Mouse (Mus musculus) embryonic facial prominence, embryonic 10.5 days (tissue): ENCODE results near the gene Rnf208. TPM values are rescaled to one million over a fixed set of nuclear protein-coding genes. Genes with fewer than 3 reads are reported as not detected.
A peak's percentile ranks its signal among the peaks of the same experiment; 100 is the strongest.

Experiments used
- DNase-seq: peaks from one replicate; pipeline ENCODE4 v3.0.0-alpha.2; 2017; ENCODE audit warnings: low spot score
- H3K27ac ChIP-seq: fragments of 300-500 bp; sonication (generic); replicated peaks from 2 replicates; pipeline ENCODE4 v1.5.1; 2016; ENCODE audit warnings: mild to moderate bottlenecking
- H3K27me3 ChIP-seq: fragments of 300-500 bp; sonication (generic); replicated peaks from 2 replicates; pipeline ENCODE4 v1.6.1; 2016; ENCODE audit warnings: low read depth, mild to moderate bottlenecking; ENCODE audit not compliant: poor library complexity, severe bottlenecking
- H3K36me3 ChIP-seq: fragments of 300-500 bp; sonication (generic); replicated peaks from 2 replicates; pipeline ENCODE4 v1.6.1; 2016; ENCODE audit warnings: mild to moderate bottlenecking, moderate library complexity
- H3K4me1 ChIP-seq: fragments of 300-500 bp; sonication (generic); 2 replicates; pipeline ENCODE4 v1.6.1; 2016
- H3K4me3 ChIP-seq: fragments of 300-500 bp; sonication (generic); 2 replicates; pipeline ENCODE4 v1.5.1; 2016; ENCODE audit warnings: mild to moderate bottlenecking, moderate library complexity
- H3K9me3 ChIP-seq: fragments of 300-500 bp; sonication (generic); 2 replicates; pipeline ENCODE4 v1.6.1; 2016; ENCODE audit warnings: mild to moderate bottlenecking
- WGBS: fragments of 180-500 bp; shearing (Covaris S2); methylation state at CpG from one replicate; pipeline ENCODE4 v1.1.7; 2016; 5-methylcytosine and 5-hydroxymethylcytosine counted together
- polyA plus RNA-seq: library from polyadenylated mRNA; unstranded; fragments of >200 nt; fragmentation: Nextera tagmentation; extraction: Ambion mirVana; gene quantifications from 2 replicates; pipeline ENCODE4 v1.2.1, GENCODE M21; 2016

Gene Rnf208
- polyA plus RNA-seq, result 15.1 and 16.4 TPM in 2 replicates

DNA sequence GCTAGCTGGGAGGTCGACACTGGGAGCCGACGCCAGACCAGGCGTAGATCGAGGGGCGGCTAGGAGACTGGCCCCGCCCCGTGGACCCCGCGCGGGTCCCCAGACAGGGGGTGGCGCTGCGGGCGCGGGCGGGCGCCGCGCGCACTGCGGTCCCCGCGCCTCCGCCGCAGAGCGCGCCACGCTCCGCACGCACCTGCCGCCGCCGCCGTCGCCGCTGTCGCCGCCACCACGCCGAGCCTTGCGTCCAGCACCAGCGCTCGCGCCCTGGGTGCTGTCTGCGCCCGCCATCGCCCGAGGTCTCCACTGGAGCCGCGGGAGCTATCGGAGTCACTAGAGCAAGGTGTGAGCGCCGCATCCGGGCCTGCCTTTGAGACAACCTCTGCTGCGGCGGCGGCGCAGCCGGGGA lies at the start of gene Rnf208, which contains the start of gene Cysrt1:
Rnf208 (plus strand) TSS at position 155 of the 406 bp plus-strand sequence.
Cysrt1 (minus strand) TSS at position 352 of the 406 bp plus-strand sequence.
- peaks cover 23% of the 10 kb centered on the region for H3K36me3 ChIP-seq
- 1% methylated on average over 59 of the region's 59 CpGs for WGBS
- DNase-seq, result peak; percentile 49
- peaks cover 33% of the 10 kb centered on the region for H3K4me1 ChIP-seq
- H3K9me3 ChIP-seq, result no peaks in the 10 kb centered on the region
- peaks cover 48% of the 10 kb centered on the region for H3K27me3 ChIP-seq
- peak within 1 kb of the TSS; percentile 72 for H3K27ac ChIP-seq
- peak within 1 kb of the TSS; percentile 69 for H3K4me3 ChIP-seq

DNA sequence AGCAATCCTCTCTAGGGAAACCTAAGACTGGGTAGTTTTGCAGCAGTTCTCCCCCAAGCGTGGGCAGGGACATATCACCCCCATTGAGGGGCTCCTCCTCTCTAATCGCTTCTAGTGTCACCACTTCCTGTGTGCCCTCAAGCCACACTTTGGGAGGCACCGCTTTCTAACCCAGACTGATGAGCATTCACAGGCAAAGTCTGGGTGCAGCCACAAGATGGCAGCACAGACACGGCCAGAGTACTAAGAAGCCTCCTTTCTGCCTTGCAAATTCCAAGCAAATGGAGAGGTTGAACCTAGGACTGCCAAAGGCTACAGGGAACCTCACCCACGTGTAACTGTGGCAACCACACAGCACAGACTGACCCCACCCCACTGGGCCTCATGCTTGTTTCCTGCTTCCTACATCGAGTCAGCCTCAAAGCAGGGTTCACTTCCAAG lies 48.7 kb upstream of the Rnf208 start:
- no peak overlapping the region for H3K27ac ChIP-seq
- H3K36me3 ChIP-seq, result peaks cover 7% of the 10 kb centered on the region; the same call in 1 of the 2 replicates
- peak overlapping the region; percentile 6; the same call in 1 of the 2 replicates for H3K4me3 ChIP-seq
- H3K9me3 ChIP-seq, result no peaks in the 10 kb centered on the region
- DNase-seq, result peak; percentile 85
- peaks cover 32% of the 10 kb centered on the region for H3K4me1 ChIP-seq
- 2% methylated on average over 6 of the region's 6 CpGs for WGBS
- H3K27me3 ChIP-seq, result peaks cover 41% of the 10 kb centered on the region

DNA sequence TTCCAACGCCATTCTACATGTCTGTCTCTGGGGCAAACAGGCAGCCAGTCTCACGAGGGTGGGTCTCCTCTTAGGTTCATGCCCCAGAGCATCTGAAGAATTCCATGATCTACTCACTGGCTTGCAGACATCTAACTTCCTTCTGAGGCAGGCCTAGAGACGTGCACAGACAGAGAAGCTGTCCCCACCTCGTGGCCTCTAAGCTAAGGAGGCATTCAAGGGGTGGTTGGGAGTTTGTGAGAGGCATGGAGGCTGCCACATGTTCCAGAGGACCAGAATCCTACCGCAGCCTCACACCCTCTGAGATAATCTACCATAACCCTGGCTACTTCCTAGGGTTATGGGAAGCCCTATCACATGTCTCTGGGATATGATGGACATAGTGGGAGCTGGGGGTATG lies 48.0 kb upstream of the Rnf208 start:
- Histone ChIP-seq H3K36me3 (peaks cover 13% of the 10 kb centered on the region), H3K4me3 (no peak overlapping the region), H3K27me3 (peaks cover 41% of the 10 kb centered on the region), H3K4me1 (peaks cover 32% of the 10 kb centered on the region), H3K27ac (no peak overlapping the region), H3K9me3 (no peaks in the 10 kb centered on the region)
- WGBS, result 75% methylated on average over 5 of the region's 5 CpGs
- DNase-seq, result no peak

GRCm38 (mm10) chr2:25194486-25195171 lies 47.4 kb upstream of the Rnf208 start:
- Histone ChIP-seq H3K9me3 (no peaks in the 10 kb centered on the region), H3K36me3 (peaks cover 20% of the 10 kb centered on the region), H3K4me3 (peak overlapping the region; percentile 47; the same call in 1 of the 2 replicates), H3K27me3 (peaks cover 41% of the 10 kb centered on the region), H3K27ac (no peak overlapping the region), H3K4me1 (peaks cover 32% of the 10 kb centered on the region)
- WGBS, result 83% methylated on average over 17 of the region's 17 CpGs
- DNase-seq, result no peak

- 21% methylated on average over 55 of the region's 55 CpGs for WGBS
- DNase-seq, result no peak
- H3K36me3 ChIP-seq, result peaks cover 28% of the 10 kb centered on the region
- peaks cover 41% of the 10 kb centered on the region for H3K27me3 ChIP-seq
- peak overlapping the region; percentile 47 for H3K4me3 ChIP-seq
- peaks cover 32% of the 10 kb centered on the region for H3K4me1 ChIP-seq
- no peaks in the 10 kb centered on the region for H3K9me3 ChIP-seq
- no peak overlapping the region for H3K27ac ChIP-seq
These were observed 46.6 kb upstream of the Rnf208 start for GRCm38 (mm10) chr2:25195211-25196156.

- 8% methylated on average over 8 of the region's 8 CpGs for WGBS
- DNase-seq, result peak; percentile 48
- peak within 1 kb of the TSS; percentile 47 for H3K4me3 ChIP-seq
- peaks cover 32% of the 10 kb centered on the region for H3K4me1 ChIP-seq
- H3K9me3 ChIP-seq, result no peaks in the 10 kb centered on the region
- H3K27me3 ChIP-seq, result peaks cover 41% of the 10 kb centered on the region
- no peak within 1 kb of the TSS for H3K27ac ChIP-seq
- H3K36me3 ChIP-seq, result peaks cover 37% of the 10 kb centered on the region
These were observed 45.7 kb upstream of the Rnf208 start, which contains the start of gene Tor4a for GRCm38 (mm10) chr2:25196172-25196954. Gene Tor4a, minus strand, starts transcription at chr2:25196886.

DNA sequence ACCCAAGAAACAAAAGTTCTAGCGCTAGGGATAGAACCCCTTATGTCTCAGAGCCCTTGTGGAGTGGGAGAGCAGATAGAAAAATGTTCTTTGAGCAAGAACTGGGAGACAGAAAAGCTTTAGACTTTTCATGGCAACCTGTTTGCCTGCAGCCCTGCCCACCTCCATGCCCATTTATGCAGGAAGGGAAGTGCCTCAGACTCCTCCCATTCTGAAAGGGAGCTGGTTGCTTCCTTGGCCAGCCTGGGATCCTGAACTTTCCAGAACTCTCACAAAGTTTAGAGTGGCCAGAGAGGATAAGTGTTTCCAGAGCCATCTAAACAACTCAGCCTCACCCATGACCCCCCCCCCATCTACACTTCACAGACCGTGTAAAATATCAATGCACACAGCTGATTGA lies 44.9 kb upstream of the Rnf208 start:
- peaks cover 41% of the 10 kb centered on the region for H3K27me3 ChIP-seq
- H3K27ac ChIP-seq, result no peak overlapping the region
- 22% methylated on average over 2 of the region's 2 CpGs for WGBS
- H3K36me3 ChIP-seq, result peaks cover 45% of the 10 kb centered on the region
- no peak for DNase-seq
- H3K4me3 ChIP-seq, result no peak overlapping the region
- H3K4me1 ChIP-seq, result peaks cover 32% of the 10 kb centered on the region
- no peaks in the 10 kb centered on the region for H3K9me3 ChIP-seq

DNA sequence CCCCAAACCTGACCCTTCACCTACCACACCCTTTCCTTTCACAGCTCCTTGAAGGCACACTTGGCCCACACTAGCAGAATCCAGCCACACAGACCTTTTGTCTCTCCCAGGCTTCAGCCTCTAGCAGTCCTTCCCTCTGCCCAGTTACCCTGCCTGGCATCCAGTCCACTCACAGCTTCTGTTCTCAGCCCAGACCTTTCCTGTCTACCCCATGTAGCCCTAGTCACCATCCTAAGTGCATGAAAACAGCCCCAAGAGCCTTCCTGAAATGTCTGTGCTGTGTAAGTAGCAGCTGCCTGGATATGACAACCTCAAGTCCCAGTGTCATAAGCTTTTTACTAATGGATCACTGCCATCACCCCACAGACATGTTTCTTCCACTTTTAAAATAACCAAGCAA lies 44.1 kb upstream of the Rnf208 start:
- Histone ChIP-seq H3K9me3 (no peaks in the 10 kb centered on the region), H3K36me3 (peaks cover 53% of the 10 kb centered on the region), H3K4me1 (peaks cover 32% of the 10 kb centered on the region), H3K27ac (no peak overlapping the region), H3K4me3 (no peak overlapping the region), H3K27me3 (peaks cover 41% of the 10 kb centered on the region)
- no peak for DNase-seq

DNA sequence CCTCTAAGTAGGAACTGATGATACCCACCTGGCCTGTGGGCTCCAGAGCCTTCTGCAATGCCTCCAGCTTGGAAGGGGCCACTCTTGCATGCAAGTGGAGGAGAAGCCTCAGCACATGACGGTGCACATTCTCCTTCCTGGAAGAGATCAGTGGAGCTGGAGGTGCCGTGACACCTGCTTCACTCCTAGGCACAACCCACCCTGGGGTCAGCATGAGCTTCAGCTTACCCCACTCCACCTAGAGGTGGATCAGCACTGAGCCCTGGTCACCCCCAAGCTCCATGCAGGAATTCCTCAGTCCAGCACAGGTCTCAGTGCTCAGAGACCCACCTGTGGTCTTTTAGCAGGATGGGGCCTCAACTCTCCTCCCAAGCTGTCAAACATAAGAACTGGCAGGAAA lies 41.4 kb upstream of the Rnf208 start:
- H3K27me3 ChIP-seq, result peaks cover 19% of the 10 kb centered on the region
- peaks cover 17% of the 10 kb centered on the region for H3K4me1 ChIP-seq
- no peaks in the 10 kb centered on the region for H3K9me3 ChIP-seq
- H3K36me3 ChIP-seq, result peaks cover 80% of the 10 kb centered on the region
- H3K27ac ChIP-seq, result no peak overlapping the region
- DNase-seq, result no peak
- 94% methylated on average over 2 of the region's 2 CpGs for WGBS
- H3K4me3 ChIP-seq, result no peak overlapping the region

DNA sequence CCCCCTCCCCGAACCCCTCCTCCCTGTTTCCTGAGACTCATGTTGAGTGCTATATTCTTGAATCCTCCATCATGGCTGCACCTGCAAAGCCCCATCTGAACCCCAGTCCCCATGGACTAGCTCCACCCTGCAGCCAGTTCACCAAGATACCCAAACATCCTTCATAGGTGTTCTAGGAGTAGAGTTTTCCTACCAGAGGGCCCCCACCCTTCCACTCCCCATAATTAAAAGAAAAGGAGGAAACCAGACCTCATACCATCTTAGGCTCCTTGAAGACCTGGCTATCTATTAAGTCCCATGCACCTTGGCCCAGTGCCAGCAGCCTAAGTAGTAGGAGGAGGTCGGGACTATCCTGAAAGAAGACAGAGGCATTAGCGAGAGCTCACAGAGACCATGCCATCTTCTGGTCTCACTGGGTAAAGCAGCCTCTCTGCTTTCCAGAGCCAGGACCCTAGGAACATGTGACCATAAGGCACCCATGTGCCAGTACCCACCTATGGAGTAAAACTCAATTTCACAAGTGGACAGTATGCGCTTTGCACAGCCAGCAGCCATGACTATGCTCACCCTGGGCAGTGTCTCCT lies 38.3 kb upstream of the Rnf208 start:
- WGBS, result 78% methylated on average over 4 of the region's 4 CpGs
- no peaks in the 10 kb centered on the region for H3K4me1 ChIP-seq

GRCm38 (mm10) chr2:25207593-25207992 lies 34.5 kb upstream of the Rnf208 start:
- Histone ChIP-seq H3K4me1 (peaks cover 19% of the 10 kb centered on the region), H3K4me3 (no peak overlapping the region), H3K27ac (no peak overlapping the region), H3K27me3 (peaks cover 6% of the 10 kb centered on the region), H3K9me3 (no peaks in the 10 kb centered on the region), H3K36me3 (peaks cover 71% of the 10 kb centered on the region)
- 86% methylated on average over 1 of the region's 1 CpGs for WGBS
- DNase-seq, result no peak

More for the DNA sequence above, 38.3 kb upstream of the Rnf208 start:
- Histone ChIP-seq H3K27ac (no peak overlapping the region), H3K36me3 (peaks cover 100% of the 10 kb centered on the region), H3K27me3 (no peaks in the 10 kb centered on the region), H3K4me3 (no peak overlapping the region), H3K9me3 (no peaks in the 10 kb centered on the region)
- no peak for DNase-seq
